Mouse (Mus musculus) small intestine, adult 2 months (tissue): ENCODE data around the gene Galm.

Experiments
- CTCF ChIP-seq: fragments of 200-500 bp; IDR thresholded peaks from 2 replicates; pipeline ENCODE4 v1.5.1; 2012; ENCODE audit warnings: low read depth, mild to moderate bottlenecking, control low read depth, inconsistent platforms, low read length, moderate library complexity, mixed read lengths; ENCODE audit not compliant: insufficient replicate concordance, insufficient read length; ENCODE audit errors: extremely low read depth
- POLR2A ChIP-seq: fragments of 200-500 bp; IDR thresholded peaks from 2 replicates; pipeline ENCODE4 v1.6.1; 2012; ENCODE audit warnings: low read depth, mild to moderate bottlenecking, control low read depth, inconsistent platforms, low read length, moderate library complexity

DNA sequence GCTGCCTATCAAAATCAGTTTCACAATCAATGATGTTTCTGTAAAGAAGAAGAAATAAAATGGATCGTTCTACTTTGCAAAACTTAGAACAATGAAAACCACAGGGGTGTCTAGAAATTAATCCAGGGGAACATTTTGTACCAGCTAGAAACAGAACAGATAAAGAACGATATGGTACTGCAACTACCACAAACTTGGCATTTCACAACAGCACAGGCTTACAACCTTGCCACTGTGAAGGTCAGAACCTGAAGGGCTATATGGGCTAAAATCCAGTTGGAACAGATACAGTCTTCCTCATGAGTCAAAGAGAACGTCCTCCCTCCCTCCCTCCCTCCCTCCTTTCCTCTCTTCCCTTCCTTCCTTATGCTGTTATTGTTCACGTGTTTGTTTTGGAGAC is 36.7 kb upstream of the Galm start:
- no peak for TF ChIP-seq POLR2A
- TF ChIP-seq CTCF = no peak
